13 mouse cellular contexts compared by ENCODE assay signal in genomic region chr12:78971649-78972048, GRCm38 (mm10). TPM values are rescaled to one million over a fixed set of nuclear protein-coding genes. Genes with fewer than 3 reads are reported as not detected.
DNase-seq lines count a peak whose midpoint lies in the region; ATAC-seq and TF ChIP-seq lines count a peak whose summit lies in the region.
"Had no signal": no experiment of that assay in that cellular context is flagged by ENCODE, and none has a peak within 500 bp of the region (broad histone marks: within the 10 kb centered on the region; RNA-seq: fewer than 3 reads in every experiment).

No protein-coding gene starts in this region.

- H3K79me2 ChIP-seq in heart, adult 2 months (replicated peaks; ENCODE audit: control insufficient read depth, insufficient read depth, low read length) = no peaks in the 10 kb centered on the region

- no peak for TF ChIP-seq CTCF in heart, adult 2 months (IDR thresholded peaks at IDR 0.05)

- no peak overlapping the region for H3K27ac ChIP-seq in heart, adult 2 months
- H3K27ac ChIP-seq in heart, embryonic 10.5 days = no peak overlapping the region
- H3K27ac ChIP-seq in midbrain, embryonic 14.5 days (replicated peaks; ENCODE audit: low read depth, low read length) = no peak overlapping the region
- no peak overlapping the region for H3K27ac ChIP-seq in kidney, embryonic 15.5 days
- H3K27ac ChIP-seq: embryonic facial prominence, embryonic 15.5 days; liver, embryonic 13.5 days had no signal

- no peak for TF ChIP-seq POLR2A in heart, adult 2 months (IDR thresholded peaks at IDR 0.05; ENCODE audit: insufficient read depth, low read depth, low read length)

- no peaks in the 10 kb centered on the region for H3K9me3 ChIP-seq in heart, embryonic 10.5 days
- no peaks in the 10 kb centered on the region for H3K9me3 ChIP-seq in midbrain, embryonic 14.5 days (ENCODE audit: control insufficient read depth, low read length)
- H3K9me3 ChIP-seq in kidney, embryonic 15.5 days (replicated peaks) = no peaks in the 10 kb centered on the region
- H3K9me3 ChIP-seq: embryonic facial prominence, embryonic 15.5 days; liver, embryonic 13.5 days had no signal

- H3K36me3 ChIP-seq in heart, adult 2 months (ENCODE audit: control insufficient read depth, insufficient read depth, low read length) = no peaks in the 10 kb centered on the region; the same call in 1 of the 2 replicates
- no peaks in the 10 kb centered on the region for H3K36me3 ChIP-seq in heart, embryonic 10.5 days
- H3K36me3 ChIP-seq in midbrain, embryonic 14.5 days (ENCODE audit: control insufficient read depth, insufficient read depth, low read length) = peaks cover 31% of the 10 kb centered on the region
- no peaks in the 10 kb centered on the region for H3K36me3 ChIP-seq in kidney, embryonic 15.5 days
- H3K36me3 ChIP-seq: embryonic facial prominence, embryonic 15.5 days; liver, embryonic 13.5 days had no signal

- 8% methylated on average over 2 of the region's 2 CpGs for WGBS in heart, adult 2 months
- WGBS in heart, embryonic 10.5 days = 60% methylated on average over 2 of the region's 2 CpGs
- 46% methylated on average over 2 of the region's 2 CpGs for WGBS in midbrain, embryonic 14.5 days
- whole genome bisulfite sequencing in kidney, embryonic 15.5 days = 67% methylated on average over 2 of the region's 2 CpGs

- no peak for ATAC-seq in midbrain, embryonic 14.5 days (ENCODE audit: low FRiP score, low TSS enrichment)
- ATAC-seq in kidney, embryonic 15.5 days (replicated peaks; ENCODE audit: low FRiP score) = no peak
- ATAC-seq: hindbrain, embryonic 16.5 days had no signal

- no peak overlapping the region for H3K9ac ChIP-seq in heart, adult 2 months (ENCODE audit: low read depth, low read length)
- no peak overlapping the region for H3K9ac ChIP-seq in midbrain, embryonic 14.5 days (replicated peaks; ENCODE audit: low read length)
- H3K9ac ChIP-seq in kidney, embryonic 15.5 days = no peak overlapping the region
- H3K9ac ChIP-seq: embryonic facial prominence, embryonic 15.5 days; liver, embryonic 13.5 days had no signal

- intact Hi-C loops in heart, adult 2 months (cut with DNase I) = no loop called here
- intact Hi-C loops in heart, postnatal 14 days (cut with DNase I) = no loop called here

- peaks cover 8% of the 10 kb centered on the region for H3K4me1 ChIP-seq in heart, adult 2 months (ENCODE audit: control insufficient read depth, insufficient read depth, low read length)
- H3K4me1 ChIP-seq in heart, embryonic 10.5 days = no peaks in the 10 kb centered on the region
- H3K4me1 ChIP-seq in midbrain, embryonic 14.5 days (ENCODE audit: control insufficient read depth, insufficient read depth, low read length) = no peaks in the 10 kb centered on the region
- no peaks in the 10 kb centered on the region for H3K4me1 ChIP-seq in kidney, embryonic 15.5 days
- H3K4me1 ChIP-seq: embryonic facial prominence, embryonic 15.5 days; liver, embryonic 13.5 days had no signal

- no peaks in the 10 kb centered on the region for H3K27me3 ChIP-seq in heart, adult 2 months (ENCODE audit: control insufficient read depth, insufficient read depth, low read length)
- H3K27me3 ChIP-seq in heart, embryonic 10.5 days (ENCODE audit: insufficient read depth, poor library complexity, severe bottlenecking) = no peaks in the 10 kb centered on the region
- H3K27me3 ChIP-seq in midbrain, embryonic 14.5 days (ENCODE audit: control insufficient read depth, insufficient read depth, low read length) = no peaks in the 10 kb centered on the region
- no peaks in the 10 kb centered on the region for H3K27me3 ChIP-seq in kidney, embryonic 15.5 days
- H3K27me3 ChIP-seq: embryonic facial prominence, embryonic 15.5 days; liver, embryonic 13.5 days had no signal

- no peak overlapping the region for H3K4me2 ChIP-seq in midbrain, embryonic 14.5 days (ENCODE audit: low read length)
- no peak overlapping the region for H3K4me2 ChIP-seq in kidney, embryonic 15.5 days
- H3K4me2 ChIP-seq: embryonic facial prominence, embryonic 15.5 days; liver, embryonic 13.5 days had no signal

- H3K4me3 ChIP-seq in heart, adult 2 months = no peak overlapping the region
- H3K4me3 ChIP-seq in heart, embryonic 10.5 days = no peak overlapping the region
- no peak overlapping the region for H3K4me3 ChIP-seq in midbrain, embryonic 14.5 days (replicated peaks; ENCODE audit: low read depth, low read length)
- no peak overlapping the region for H3K4me3 ChIP-seq in kidney, embryonic 15.5 days (replicated peaks)
- H3K4me3 ChIP-seq: embryonic facial prominence, embryonic 15.5 days; liver, embryonic 13.5 days had no signal

- DNase-seq in heart, adult 2 months = peak; percentile 48 to 58
- no peak for DNase-seq in heart, embryonic 10.5 days (ENCODE audit: low spot score)
- peak; percentile 41 for DNase-seq in adrenal gland, adult 8-10 months
- DNase-seq in cerebellum, adult 9-10 months = peak; percentile 78
- DNase-seq in heart, postnatal 14 days = peak; percentile 43 to 52
- no peak for DNase-seq in midbrain, embryonic 14.5 days
- no peak for DNase-seq in spleen, postnatal 36 days (ENCODE audit: low spot score in 2 of 2)
- DNase-seq: liver, embryonic 13.5 days; lung, postnatal 4 days; thymus, postnatal 36 days had no signal

- 0 out of 2 replicates have a peak, but pooled peaks have one; percentile 14 for TF ChIP-seq EP300 in heart, adult 2 months (IDR thresholded peaks at IDR 0.05; ENCODE audit: insufficient read depth, low read depth, low read length)

RNA-seq across cellular contexts. Expression of gene Tmem229b, which starts 35.8 kb away (rescaled TPM):
- total RNA-seq in heart, adult 2 months (2021) = 1 to 10 TPM; 3.2 to 3.3 TPM
- 4.2 and 9.8 TPM in 2 replicates for polyA plus RNA-seq in heart, adult 2 months (2012; rRNA removed)
- polyA plus RNA-seq in heart, embryonic 10.5 days (2016; fragmentation: Nextera tagmentation; extraction: Ambion mirVana) = 1.7 and 2.3 TPM in 2 replicates
- total RNA-seq in adrenal gland, adult 8-10 months (2022) = 10 to 100 TPM in 2 of 4 experiments, 1 to 10 TPM in 2; 6.8 to 19.5 (median 11.7) TPM
- total RNA-seq in heart, postnatal 14 days (2021) = 1 to 10 TPM; 3.9 to 4.0 TPM
- 54.4 and 62.1 TPM in 2 replicates for polyA plus RNA-seq in midbrain, embryonic 14.5 days (2014; fragmentation: Nextera tagmentation; extraction: Ambion mirVana)
- 4.2 and 4.5 TPM in 2 replicates for polyA plus RNA-seq in kidney, embryonic 15.5 days (2015; fragmentation: Nextera tagmentation; extraction: Ambion mirVana)

RNA-seq across cellular contexts. Expression of gene Plekhh1, which starts 57.3 kb away (rescaled TPM):
- 1 to 10 TPM; 1.4 to 1.7 TPM for total RNA-seq in heart, adult 2 months (2021)
- polyA plus RNA-seq in heart, adult 2 months (2012; rRNA removed) = 1.8 and 2.8 TPM in 2 replicates
- polyA plus RNA-seq in heart, embryonic 10.5 days (2016; fragmentation: Nextera tagmentation; extraction: Ambion mirVana) = 5.0 and 5.8 TPM in 2 replicates
- total RNA-seq in adrenal gland, adult 8-10 months (2022) = 1 to 10 TPM; 2.6 to 6.1 (median 4.3) TPM
- 1 to 10 TPM; 5.5 to 5.7 TPM for total RNA-seq in heart, postnatal 14 days (2021)
- polyA plus RNA-seq in midbrain, embryonic 14.5 days (2014; fragmentation: Nextera tagmentation; extraction: Ambion mirVana) = 1.9 and 3.1 TPM in 2 replicates
- polyA plus RNA-seq in kidney, embryonic 15.5 days (2015; fragmentation: Nextera tagmentation; extraction: Ambion mirVana) = 6.3 and 7.0 TPM in 2 replicates

Comparison
In these comparisons a context has a peak if more than half of its experiments do, and no peak if none do; other contexts are left out.
1. DNase-seq: peak in heart, adult 2 months (2 of 2), adrenal gland, adult 8-10 months (single experiment), cerebellum, adult 9-10 months (single experiment) and heart, postnatal 14 days (2 of 2); none in heart, embryonic 10.5 days (single experiment), midbrain, embryonic 14.5 days (single experiment) and spleen, postnatal 36 days (0 of 2).